Mouse (Mus musculus): Measurements from ENCODE around the gene Zfp219. TPM values are rescaled to one million over a fixed set of nuclear protein-coding genes. Genes with fewer than 3 reads are reported as not detected.
A peak's percentile ranks its signal among the peaks of the same experiment; 100 is the strongest.
"Not testable (repeated sequence)": the region's sequence is repeated elsewhere in the genome, so short reads cannot be mapped to it uniquely, and the experiment has no call there.

Zfp219 gene
- 33.7 and 33.8 TPM in 2 replicates for polyA plus RNA-seq (2015; fragmentation: Nextera tagmentation; extraction: Ambion mirVana)

DNA sequence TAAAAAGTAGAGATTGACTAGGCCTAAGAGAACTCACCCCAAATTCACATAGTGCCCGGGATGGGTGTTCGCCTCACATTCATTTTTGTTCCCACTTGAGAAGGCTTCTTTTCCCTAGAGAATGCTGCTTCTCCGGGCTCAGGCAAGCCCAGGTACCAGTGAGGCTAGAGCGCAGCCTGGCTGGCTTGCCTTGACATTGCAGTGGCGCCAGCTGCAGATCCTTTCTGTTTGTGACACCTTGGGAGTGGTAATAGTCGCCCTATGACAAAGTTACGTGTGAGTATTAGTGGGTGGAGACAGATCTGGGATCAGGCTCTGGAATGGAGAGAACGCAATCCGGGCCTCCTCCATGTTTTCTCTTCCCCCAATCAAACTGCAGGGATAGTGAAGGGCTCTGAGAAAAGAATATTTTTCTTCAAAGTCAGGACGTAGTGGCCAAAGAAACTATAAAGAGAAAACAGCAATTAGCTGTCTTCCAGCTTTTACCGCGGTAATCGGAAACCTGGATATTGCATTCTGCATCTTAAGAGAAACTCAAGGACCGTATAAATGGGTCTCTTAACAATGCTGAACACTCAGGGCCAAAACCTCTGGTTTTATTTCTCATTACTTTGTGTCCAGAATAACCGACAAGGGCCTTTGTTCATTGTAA lies at the start of gene Zfp219:
TSS of gene Zfp219 (minus strand) at position 248 of the 652 bp plus-strand sequence.
- Histone ChIP-seq H3K9me3 (replicated peaks) (no peaks in the 10 kb centered on the region), H3K9ac (peak within 1 kb of the TSS; percentile 85), H3K36me3 (no peaks in the 10 kb centered on the region), H3K4me3 (replicated peaks) (peak within 1 kb of the TSS; percentile 69), H3K27me3 (no peaks in the 10 kb centered on the region), H3K27ac (replicated peaks) (peak within 1 kb of the TSS; percentile 100), H3K4me2 (replicated peaks) (peak within 1 kb of the TSS; percentile 49), H3K4me1 (peaks cover 47% of the 10 kb centered on the region)
- WGBS: 6% methylated on average over 15 of the region's 15 CpGs
- peak; percentile 64 for ATAC-seq (ENCODE audit: insufficient number of reproducible peaks, low FRiP score, low TSS enrichment, low read depth)

DNA sequence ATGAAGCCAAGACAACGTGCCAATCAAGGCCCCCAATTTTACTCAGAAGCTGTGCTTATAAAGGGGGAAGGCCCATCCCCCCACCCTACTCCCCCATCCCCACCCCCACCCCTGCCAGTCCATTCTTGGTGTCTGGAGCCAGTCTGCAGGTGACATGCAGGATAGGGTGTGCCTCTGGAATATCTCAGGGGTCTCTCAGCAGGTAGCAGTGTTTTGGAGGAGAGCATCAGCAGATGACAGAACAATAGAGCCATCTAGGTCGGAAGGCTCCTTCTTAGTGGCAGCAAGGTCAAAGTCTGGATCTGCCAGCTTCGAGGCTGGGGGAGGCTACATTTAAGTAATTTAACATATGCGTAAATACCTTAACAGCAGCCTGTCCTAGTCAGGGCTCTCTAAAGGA lies 45.6 kb upstream of the Zfp219 start:
- Histone ChIP-seq H3K4me3 (replicated peaks) (no peak overlapping the region), H3K9me3 (replicated peaks) (no peaks in the 10 kb centered on the region), H3K27me3 (no peaks in the 10 kb centered on the region), H3K27ac (replicated peaks) (no peak overlapping the region), H3K4me1 (no peaks in the 10 kb centered on the region), H3K4me2 (replicated peaks) (no peak overlapping the region), H3K36me3 (peaks cover 8% of the 10 kb centered on the region; the same call in 1 of the 2 replicates), H3K9ac (no peak overlapping the region)
- WGBS: 58% methylated on average over 4 of the region's 4 CpGs
- ATAC-seq (ENCODE audit: insufficient number of reproducible peaks, low FRiP score, low TSS enrichment, low read depth): no peak

GRCm38 (mm10) chr14:52061798-52062197 lies 41.3 kb upstream of the Zfp219 start:
- 80% methylated on average over 8 of the region's 8 CpGs for WGBS
- H3K9me3 ChIP-seq (replicated peaks): no peaks in the 10 kb centered on the region
- no peak overlapping the region for H3K4me2 ChIP-seq (replicated peaks)
- H3K27me3 ChIP-seq: no peaks in the 10 kb centered on the region
- ATAC-seq (ENCODE audit: insufficient number of reproducible peaks, low FRiP score, low TSS enrichment, low read depth): no peak
- H3K4me3 ChIP-seq (replicated peaks): no peak overlapping the region
- H3K9ac ChIP-seq: no peak overlapping the region
- no peak overlapping the region for H3K27ac ChIP-seq (replicated peaks)
- H3K4me1 ChIP-seq: no peaks in the 10 kb centered on the region
- no peaks in the 10 kb centered on the region for H3K36me3 ChIP-seq

- no peak overlapping the region for H3K9ac ChIP-seq
- no peaks in the 10 kb centered on the region for H3K27me3 ChIP-seq
- no peaks in the 10 kb centered on the region for H3K9me3 ChIP-seq (replicated peaks)
- no peak overlapping the region for H3K4me2 ChIP-seq (replicated peaks)
- no peaks in the 10 kb centered on the region for H3K36me3 ChIP-seq
- no peak overlapping the region for H3K27ac ChIP-seq (replicated peaks)
- ATAC-seq (ENCODE audit: insufficient number of reproducible peaks, low FRiP score, low TSS enrichment, low read depth): no peak
- 92% methylated on average over 1 of the region's 1 CpGs for WGBS
- no peaks in the 10 kb centered on the region for H3K4me1 ChIP-seq
- no peak overlapping the region for H3K4me3 ChIP-seq (replicated peaks)
Observed at GRCm38 (mm10) chr14:52060800-52061199, 40.3 kb upstream of the Zfp219 start.

GRCm38 (mm10) chr14:52059982-52060381 lies 39.4 kb upstream of the Zfp219 start:
- Histone ChIP-seq H3K9ac (no peak overlapping the region), H3K4me3 (replicated peaks) (no peak overlapping the region), H3K9me3 (replicated peaks) (no peaks in the 10 kb centered on the region), H3K36me3 (no peaks in the 10 kb centered on the region), H3K27ac (replicated peaks) (no peak overlapping the region), H3K4me1 (no peaks in the 10 kb centered on the region), H3K27me3 (no peaks in the 10 kb centered on the region), H3K4me2 (replicated peaks) (no peak overlapping the region)
- WGBS: 51% methylated on average over 4 of the region's 4 CpGs
- ATAC-seq (ENCODE audit: insufficient number of reproducible peaks, low FRiP score, low TSS enrichment, low read depth): no peak

- H3K4me3 ChIP-seq (replicated peaks); H3K27ac ChIP-seq (replicated peaks); H3K9me3 ChIP-seq (replicated peaks); H3K36me3 ChIP-seq; H3K4me1 ChIP-seq; H3K9ac ChIP-seq; H3K4me2 ChIP-seq (replicated peaks); ATAC-seq (ENCODE audit: insufficient number of reproducible peaks, low FRiP score, low TSS enrichment, low read depth); H3K27me3 ChIP-seq: not testable (repeated sequence)
- 86% methylated on average over 3 of the region's 3 CpGs for WGBS
Observed at GRCm38 (mm10) chr14:52052720-52053119, 32.2 kb upstream of the Zfp219 start.

- Histone ChIP-seq H3K9ac (no peak overlapping the region), H3K27ac (replicated peaks) (no peak overlapping the region), H3K4me2 (replicated peaks) (no peak overlapping the region), H3K4me1 (0 out of 2 replicates have a peak, but pooled peaks cover 6% of the 10 kb centered on the region), H3K9me3 (replicated peaks) (no peaks in the 10 kb centered on the region), H3K4me3 (replicated peaks) (no peak overlapping the region), H3K27me3 (no peaks in the 10 kb centered on the region), H3K36me3 (no peaks in the 10 kb centered on the region)
- WGBS: 74% methylated on average over 9 of the region's 9 CpGs
- ATAC-seq (ENCODE audit: insufficient number of reproducible peaks, low FRiP score, low TSS enrichment, low read depth): no peak
Observed at GRCm38 (mm10) chr14:52045966-52046565, 25.5 kb upstream of the Zfp219 start.

DNA sequence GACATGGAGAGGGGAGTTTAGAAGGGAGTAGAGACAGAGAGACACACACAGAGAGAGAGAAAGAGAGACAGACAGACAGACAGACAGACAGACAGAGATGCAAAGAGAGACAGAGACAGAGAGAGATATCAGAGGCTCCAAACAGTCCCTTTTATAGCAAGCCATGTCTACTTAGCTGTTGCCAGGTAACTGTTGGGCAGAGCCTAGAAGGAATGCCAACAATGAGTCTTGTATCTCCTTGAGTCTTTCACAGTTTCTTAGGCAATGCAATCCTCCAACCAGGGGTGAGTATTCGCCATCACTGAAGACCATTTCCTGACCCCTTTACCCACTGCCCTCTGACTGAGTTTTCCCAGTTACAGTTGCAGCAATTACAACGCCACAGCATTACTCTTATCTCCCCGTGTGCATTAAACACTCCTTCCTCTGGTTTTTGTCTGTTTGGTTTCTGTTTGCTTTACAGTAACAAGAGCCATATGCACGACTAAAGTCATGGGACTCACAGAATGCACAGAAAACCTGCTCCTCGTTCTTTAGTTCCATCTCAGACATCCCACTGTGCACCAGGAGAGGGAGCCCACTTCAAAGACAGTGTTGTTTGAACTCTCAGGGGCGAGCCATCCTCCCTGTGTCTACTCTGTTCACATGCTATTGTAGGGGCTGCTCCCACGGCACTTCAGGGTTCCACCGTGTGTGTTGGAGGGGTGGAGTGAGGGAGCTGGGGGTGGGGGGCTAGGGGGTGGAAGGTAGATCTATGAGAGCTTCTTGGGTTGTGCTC lies 24.6 kb upstream of the Zfp219 start:
- Histone ChIP-seq H3K36me3 (no peaks in the 10 kb centered on the region), H3K4me2 (replicated peaks) (0 out of 2 replicates have a peak overlapping the region, but pooled peaks have one; percentile 10), H3K4me3 (replicated peaks) (no peak overlapping the region), H3K9me3 (replicated peaks) (no peaks in the 10 kb centered on the region), H3K9ac (no peak overlapping the region), H3K27ac (replicated peaks) (no peak overlapping the region), H3K27me3 (no peaks in the 10 kb centered on the region), H3K4me1 (0 out of 2 replicates have a peak, but pooled peaks cover 6% of the 10 kb centered on the region)
- no peak for ATAC-seq (ENCODE audit: insufficient number of reproducible peaks, low FRiP score, low TSS enrichment, low read depth)
- 9% methylated on average over 8 of the region's 8 CpGs for WGBS

- H3K4me2 ChIP-seq (replicated peaks): no peak overlapping the region
- no peaks in the 10 kb centered on the region for H3K27me3 ChIP-seq
Observed at GRCm38 (mm10) chr14:52043446-52043845, 22.9 kb upstream of the Zfp219 start.

DNA sequence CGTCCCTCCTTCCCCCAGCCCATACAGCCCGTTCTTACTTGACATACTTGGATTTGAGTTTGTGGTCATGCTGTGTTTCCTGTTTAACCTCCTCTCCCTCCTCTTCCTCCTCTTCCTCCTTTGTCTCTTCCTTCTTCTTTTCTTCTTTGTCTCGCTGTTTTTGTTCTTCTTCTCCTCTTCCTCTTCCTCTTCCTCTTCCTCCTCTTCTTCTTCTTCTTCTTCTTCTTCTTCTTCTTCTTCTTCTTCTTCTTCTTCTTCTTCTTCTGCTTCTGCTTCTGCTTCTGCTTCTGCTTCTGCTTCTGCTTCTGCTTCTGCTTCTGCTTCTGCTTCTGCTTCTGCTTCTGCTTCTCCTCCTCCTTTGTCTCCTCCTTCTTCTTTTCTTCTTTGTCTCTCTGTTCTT lies 21.8 kb upstream of the Zfp219 start, which contains the start of gene Olfr221:
TSS of gene Olfr221 (minus strand) at position 101 of the 400 bp plus-strand sequence.
- H3K4me1 ChIP-seq; H3K4me2 ChIP-seq (replicated peaks); H3K9ac ChIP-seq; H3K27ac ChIP-seq (replicated peaks); H3K27me3 ChIP-seq; ATAC-seq (ENCODE audit: insufficient number of reproducible peaks, low FRiP score, low TSS enrichment, low read depth); H3K36me3 ChIP-seq; H3K9me3 ChIP-seq (replicated peaks); H3K4me3 ChIP-seq (replicated peaks): not testable (repeated sequence)
- WGBS: 56% methylated on average over 3 of the region's 3 CpGs

More at GRCm38 (mm10) chr14:52043446-52043845, 22.9 kb upstream of the Zfp219 start:
- 59% methylated on average over 6 of the region's 6 CpGs for WGBS
- no peak for ATAC-seq (ENCODE audit: insufficient number of reproducible peaks, low FRiP score, low TSS enrichment, low read depth)
- H3K9me3 ChIP-seq (replicated peaks): no peaks in the 10 kb centered on the region
- H3K36me3 ChIP-seq: no peaks in the 10 kb centered on the region
- H3K4me1 ChIP-seq: 0 out of 2 replicates have a peak, but pooled peaks cover 6% of the 10 kb centered on the region
- no peak overlapping the region for H3K27ac ChIP-seq (replicated peaks)
- no peak overlapping the region for H3K9ac ChIP-seq
- H3K4me3 ChIP-seq (replicated peaks): no peak overlapping the region

GRCm38 (mm10) chr14:52039332-52039731 lies 18.8 kb upstream of the Zfp219 start:
- H3K27me3 ChIP-seq: no peaks in the 10 kb centered on the region
- no peak overlapping the region for H3K27ac ChIP-seq (replicated peaks)
- H3K9ac ChIP-seq: no peak overlapping the region
- no peak overlapping the region for H3K4me2 ChIP-seq (replicated peaks)
- 88% methylated on average over 5 of the region's 5 CpGs for WGBS
- H3K36me3 ChIP-seq: no peaks in the 10 kb centered on the region
- H3K4me1 ChIP-seq: no peaks in the 10 kb centered on the region
- no peak overlapping the region for H3K4me3 ChIP-seq (replicated peaks)
- H3K9me3 ChIP-seq (replicated peaks): no peaks in the 10 kb centered on the region
- no peak for ATAC-seq (ENCODE audit: insufficient number of reproducible peaks, low FRiP score, low TSS enrichment, low read depth)

All from embryonic facial prominence, embryonic 15.5 days (tissue).